Mouse (Mus musculus): ENCODE data around the gene Srrm3.

DNA sequence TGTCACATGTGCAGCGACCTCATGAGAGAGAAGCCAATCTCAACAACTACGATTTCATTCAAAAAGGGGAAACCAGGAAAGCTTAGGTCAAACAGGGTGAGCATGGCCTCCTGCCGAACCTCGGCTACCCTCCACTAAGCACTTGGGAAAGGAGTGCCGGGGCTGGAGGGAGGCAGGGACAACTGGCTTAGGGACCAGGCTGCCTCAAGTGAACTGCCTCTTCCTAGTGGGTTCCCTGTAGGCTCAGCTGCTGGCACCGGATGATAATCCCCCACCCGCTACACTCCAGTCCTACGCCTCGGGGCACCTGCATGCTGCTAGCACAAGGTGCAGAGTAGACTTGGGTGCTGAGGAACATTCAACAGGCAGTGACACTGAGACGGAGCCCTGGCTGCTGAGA is 103.0 kb downstream of the Srrm3 start:
- TF ChIP-seq POLR2A (IDR thresholded peaks at IDR 0.05; ENCODE audit: extremely low read depth, insufficient read depth, low read length) (no peak), CTCF (IDR thresholded peaks at IDR 0.05; ENCODE audit: low read depth, low read length) (no peak)
